Mouse (Mus musculus) forebrain, embryonic 15.5 days (tissue): ENCODE results near the gene Pim3. TPM values are rescaled to one million over a fixed set of nuclear protein-coding genes. Genes with fewer than 3 reads are reported as not detected.
"Not testable (repeated sequence)": the region's sequence is repeated elsewhere in the genome, so short reads cannot be mapped to it uniquely, and the experiment has no call there.

ENCODE experiments used
- ATAC-seq: fragments of 200-750 bp; cut with Nextera tagmentation; replicated peaks from 2 replicates; pipeline ENCODE4 v1.8.0; 2017; ENCODE audit warnings: mild to moderate bottlenecking, moderate TSS enrichment, moderate library complexity
- H3K27ac ChIP-seq: fragments of 300-500 bp; sonication (generic); replicated peaks from 2 replicates; pipeline ENCODE4 v1.5.1; 2015; ENCODE audit warnings: mild to moderate bottlenecking, inconsistent platforms
- H3K27me3 ChIP-seq: fragments of 300-500 bp; sonication (generic); 2 replicates; pipeline ENCODE4 v1.6.1; 2015; ENCODE audit warnings: inconsistent platforms
- H3K36me3 ChIP-seq: fragments of 300-500 bp; sonication (generic); 2 replicates; pipeline ENCODE4 v1.6.1; 2015; ENCODE audit warnings: mild to moderate bottlenecking, inconsistent platforms
- H3K4me1 ChIP-seq: fragments of 300-500 bp; sonication (generic); 2 replicates; pipeline ENCODE4 v1.6.1; 2015; ENCODE audit warnings: inconsistent platforms
- H3K4me2 ChIP-seq: fragments of 300-500 bp; sonication (generic); replicated peaks from 2 replicates; pipeline ENCODE4 v1.6.1; 2015; ENCODE audit warnings: mild to moderate bottlenecking, inconsistent platforms
- H3K4me3 ChIP-seq: fragments of 300-500 bp; sonication (generic); 2 replicates; pipeline ENCODE4 v1.5.1; 2015; ENCODE audit warnings: mild to moderate bottlenecking, inconsistent platforms
- H3K9ac ChIP-seq: fragments of 300-500 bp; sonication (generic); replicated peaks from 2 replicates; pipeline ENCODE4 v1.6.1; 2015; ENCODE audit warnings: mild to moderate bottlenecking, inconsistent platforms
- H3K9me3 ChIP-seq: fragments of 300-500 bp; sonication (generic); 2 replicates; pipeline ENCODE4 v1.6.1; 2016; ENCODE audit warnings: inconsistent platforms
- WGBS: fragments of 180-500 bp; shearing (Covaris S2); methylation state at CpG from one replicate; pipeline ENCODE4 v1.1.7; 2015; ENCODE audit warnings: mixed read lengths; 5-methylcytosine and 5-hydroxymethylcytosine counted together
- polyA plus RNA-seq: library from polyadenylated mRNA; unstranded; fragments of >200 nt; fragmentation: Nextera tagmentation; extraction: Ambion mirVana; gene quantifications from 2 replicates; pipeline ENCODE4 v1.2.1, GENCODE M21; 2015

Pim3 gene
- polyA plus RNA-seq, result 69.1 and 70.7 TPM in 2 replicates

GRCm38 (mm10) chr15:88861772-88862622, at the start of gene Pim3:
Gene Pim3 (plus strand): TSS chr15:88862186.
- peak within 1 kb of the TSS; percentile 97 for H3K9ac ChIP-seq
- H3K4me2 ChIP-seq, result peak within 1 kb of the TSS; percentile 88
- peaks cover 23% of the 10 kb centered on the region for H3K4me1 ChIP-seq
- no peaks in the 10 kb centered on the region for H3K9me3 ChIP-seq
- H3K4me3 ChIP-seq, result peak within 1 kb of the TSS; percentile 98
- H3K36me3 ChIP-seq, result peaks cover 19% of the 10 kb centered on the region
- peak within 1 kb of the TSS; percentile 99 for H3K27ac ChIP-seq
- peak; percentile 86 for ATAC-seq
- WGBS, result under 1% methylated on average over 106 of the region's 107 CpGs
- H3K27me3 ChIP-seq, result no peaks in the 10 kb centered on the region

GRCm38 (mm10) chr15:88813262-88813661, 48.7 kb upstream of the Pim3 start:
- no peak overlapping the region for H3K4me2 ChIP-seq
- WGBS, result 94% methylated on average over 3 of the region's 3 CpGs
- no peak for ATAC-seq
- no peaks in the 10 kb centered on the region for H3K9me3 ChIP-seq
- H3K9ac ChIP-seq, result no peak overlapping the region
- no peaks in the 10 kb centered on the region for H3K27me3 ChIP-seq
- peaks cover 4% of the 10 kb centered on the region for H3K4me1 ChIP-seq
- H3K27ac ChIP-seq, result no peak overlapping the region
- peaks cover 27% of the 10 kb centered on the region; the same call in 1 of the 2 replicates for H3K36me3 ChIP-seq
- H3K4me3 ChIP-seq, result no peak overlapping the region

- H3K4me2 ChIP-seq, H3K4me1 ChIP-seq, H3K9ac ChIP-seq, H3K27me3 ChIP-seq, ATAC-seq, H3K4me3 ChIP-seq, H3K9me3 ChIP-seq, H3K27ac ChIP-seq: not testable (repeated sequence)
- WGBS, result 98% methylated on average over 2 of the region's 2 CpGs
- peaks cover 27% of the 10 kb centered on the region; the same call in 1 of the 2 replicates for H3K36me3 ChIP-seq
These were observed 48.1 kb upstream of the Pim3 start for GRCm38 (mm10) chr15:88813873-88814272.

GRCm38 (mm10) chr15:88814411-88815047, 47.5 kb upstream of the Pim3 start:
- Histone ChIP-seq H3K4me3 (no peak overlapping the region), H3K9me3 (no peaks in the 10 kb centered on the region), H3K36me3 (peaks cover 27% of the 10 kb centered on the region; the same call in 1 of the 2 replicates), H3K27me3 (no peaks in the 10 kb centered on the region), H3K27ac (no peak overlapping the region), H3K9ac (no peak overlapping the region), H3K4me1 (peaks cover 9% of the 10 kb centered on the region), H3K4me2 (no peak overlapping the region)
- 96% methylated on average over 11 of the region's 11 CpGs for WGBS
- ATAC-seq, result no peak

- Histone ChIP-seq H3K4me1 (peaks cover 13% of the 10 kb centered on the region), H3K9me3 (no peaks in the 10 kb centered on the region), H3K27me3 (no peaks in the 10 kb centered on the region), H3K9ac (no peak overlapping the region), H3K4me3 (no peak overlapping the region), H3K27ac (no peak overlapping the region), H3K36me3 (peaks cover 27% of the 10 kb centered on the region; the same call in 1 of the 2 replicates), H3K4me2 (no peak overlapping the region)
- ATAC-seq, result no peak
- 88% methylated on average over 6 of the region's 6 CpGs for WGBS
These were observed 46.7 kb upstream of the Pim3 start for GRCm38 (mm10) chr15:88815196-88815700.

- WGBS, result under 1% methylated on average over 88 of the region's 88 CpGs
- Histone ChIP-seq H3K9ac (peak within 1 kb of the TSS; percentile 84), H3K4me1 (peaks cover 28% of the 10 kb centered on the region), H3K36me3 (peaks cover 33% of the 10 kb centered on the region), H3K4me2 (peak within 1 kb of the TSS; percentile 77), H3K9me3 (no peaks in the 10 kb centered on the region), H3K27ac (peak within 1 kb of the TSS; percentile 83), H3K27me3 (no peaks in the 10 kb centered on the region), H3K4me3 (peak within 1 kb of the TSS; percentile 86)
- ATAC-seq, result peak; percentile 99
These were observed 42.7 kb upstream of the Pim3 start, which contains the start of the genes Alg12 and Creld2 for GRCm38 (mm10) chr15:88819026-88819905. Gene Alg12 (minus strand): TSS chr15:88819318. Gene Creld2 (plus strand): TSS chr15:88819646.

- Histone ChIP-seq H3K4me2 (peak overlapping the region; percentile 77), H3K36me3 (peaks cover 35% of the 10 kb centered on the region), H3K9me3 (no peaks in the 10 kb centered on the region), H3K4me1 (peaks cover 28% of the 10 kb centered on the region), H3K27ac (peak overlapping the region; percentile 53), H3K9ac (peak overlapping the region; percentile 74), H3K4me3 (peak overlapping the region; percentile 86), H3K27me3 (no peaks in the 10 kb centered on the region)
- under 1% methylated on average over 23 of the region's 23 CpGs for WGBS
- no peak for ATAC-seq
These were observed 42.1 kb upstream of the Pim3 start for GRCm38 (mm10) chr15:88819906-88820303.

- Histone ChIP-seq H3K9me3 (no peaks in the 10 kb centered on the region), H3K4me2 (no peak overlapping the region), H3K4me3 (no peak overlapping the region), H3K9ac (no peak overlapping the region), H3K36me3 (peaks cover 33% of the 10 kb centered on the region), H3K27ac (no peak overlapping the region), H3K27me3 (no peaks in the 10 kb centered on the region), H3K4me1 (peaks cover 28% of the 10 kb centered on the region)
- no peak for ATAC-seq
- 85% methylated on average over 7 of the region's 7 CpGs for WGBS
These were observed 40.6 kb upstream of the Pim3 start for GRCm38 (mm10) chr15:88821403-88821802.

- no peak overlapping the region for H3K9ac ChIP-seq
- WGBS, result 92% methylated on average over 7 of the region's 7 CpGs
- peaks cover 36% of the 10 kb centered on the region for H3K36me3 ChIP-seq
- no peaks in the 10 kb centered on the region for H3K9me3 ChIP-seq
- no peak overlapping the region for H3K4me2 ChIP-seq
- H3K4me3 ChIP-seq, result no peak overlapping the region
- no peaks in the 10 kb centered on the region for H3K27me3 ChIP-seq
- H3K4me1 ChIP-seq, result peaks cover 28% of the 10 kb centered on the region
- no peak for ATAC-seq
- H3K27ac ChIP-seq, result no peak overlapping the region
These were observed 39.5 kb upstream of the Pim3 start for GRCm38 (mm10) chr15:88822513-88822912.

GRCm38 (mm10) chr15:88823376-88823775, 38.6 kb upstream of the Pim3 start:
- H3K9ac ChIP-seq, result no peak overlapping the region
- no peak for ATAC-seq
- no peaks in the 10 kb centered on the region for H3K9me3 ChIP-seq
- peaks cover 22% of the 10 kb centered on the region for H3K4me1 ChIP-seq
- H3K4me2 ChIP-seq, result no peak overlapping the region
- peaks cover 36% of the 10 kb centered on the region for H3K36me3 ChIP-seq
- H3K27ac ChIP-seq, result no peak overlapping the region
- H3K27me3 ChIP-seq, result no peaks in the 10 kb centered on the region
- H3K4me3 ChIP-seq, result no peak overlapping the region
- 91% methylated on average over 5 of the region's 5 CpGs for WGBS

- 95% methylated on average over 6 of the region's 6 CpGs for WGBS
- H3K27me3 ChIP-seq, result no peaks in the 10 kb centered on the region
- H3K9ac ChIP-seq, result no peak overlapping the region
- H3K36me3 ChIP-seq, result peaks cover 29% of the 10 kb centered on the region
- ATAC-seq, result no peak
- H3K9me3 ChIP-seq, result no peaks in the 10 kb centered on the region
- H3K4me1 ChIP-seq, result 0 out of 2 replicates have a peak, but pooled peaks cover 4% of the 10 kb centered on the region
- no peak overlapping the region for H3K4me3 ChIP-seq
- no peak overlapping the region for H3K27ac ChIP-seq
- H3K4me2 ChIP-seq, result no peak overlapping the region
These were observed 34.5 kb upstream of the Pim3 start for GRCm38 (mm10) chr15:88827466-88827865.
